27 mouse cellular contexts compared by ENCODE assay signal in the genomic region with DNA sequence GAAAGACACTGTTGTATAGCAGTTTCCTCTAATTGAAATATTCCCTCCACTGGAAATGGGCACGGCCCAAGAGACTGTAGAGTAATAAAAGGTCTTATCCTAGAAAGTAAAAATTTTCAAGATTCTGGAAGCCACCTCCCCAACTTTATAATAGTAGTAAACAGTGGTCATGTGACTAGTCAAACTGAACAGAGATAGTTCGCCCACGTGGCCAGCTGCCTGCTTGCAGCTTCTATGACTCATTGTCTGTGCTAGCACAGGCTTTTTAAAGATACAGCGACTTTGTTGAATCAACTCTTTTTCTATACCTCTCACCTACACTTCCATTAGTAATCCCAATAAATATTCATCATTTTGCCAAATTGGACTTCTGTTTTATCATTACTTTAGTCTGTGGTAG. TPM values are rescaled to one million over a fixed set of nuclear protein-coding genes. Genes with fewer than 3 reads are reported as not detected.
DNase-seq lines count a peak whose midpoint lies in the region; ATAC-seq and TF ChIP-seq lines count a peak whose summit lies in the region.
"Had no signal": no experiment of that assay in that cellular context is flagged by ENCODE, and none has a peak within 500 bp of the region (broad histone marks: within the 10 kb centered on the region; RNA-seq: fewer than 3 reads in every experiment).

No protein-coding gene starts in this region.

- H3K4me2 ChIP-seq in intestine, embryonic 15.5 days (replicated peaks), result no peak overlapping the region
- no peak overlapping the region for H3K4me2 ChIP-seq in midbrain, embryonic 16.5 days (ENCODE audit: low read length)
- H3K4me2 ChIP-seq: heart, embryonic 15.5 days; limb, embryonic 15.5 days; midbrain, embryonic 11.5 days; neural tube, embryonic 15.5 days; stomach, embryonic 15.5 days had no signal

- no peaks in the 10 kb centered on the region for H3K9me3 ChIP-seq in intestine, embryonic 15.5 days
- no peaks in the 10 kb centered on the region for H3K9me3 ChIP-seq in midbrain, embryonic 16.5 days (replicated peaks; ENCODE audit: control insufficient read depth, low read length, poor library complexity, severe bottlenecking)
- H3K9me3 ChIP-seq: embryonic facial prominence, embryonic 10.5 days; G1E; heart, embryonic 15.5 days; limb, embryonic 15.5 days; neural tube, embryonic 15.5 days; stomach, embryonic 15.5 days had no signal

- TF ChIP-seq CTCF in left cerebral cortex, adult 2 months (IDR thresholded peaks at IDR 0.05), result no peak

- no peaks in the 10 kb centered on the region for H3K4me1 ChIP-seq in intestine, embryonic 15.5 days (replicated peaks)
- H3K4me1 ChIP-seq in midbrain, embryonic 16.5 days (ENCODE audit: control insufficient read depth, insufficient read depth, low read length), result no peaks in the 10 kb centered on the region
- H3K4me1 ChIP-seq: embryonic facial prominence, embryonic 10.5 days; heart, embryonic 15.5 days; limb, embryonic 15.5 days; neural tube, embryonic 15.5 days; stomach, embryonic 15.5 days had no signal

- intact Hi-C loops in left cerebral cortex, postnatal 4 days (cut with DNase I), result no loop called here
- intact Hi-C loops in left cerebral cortex, adult 2 months (cut with DNase I), result no loop called here

- H3K4me3 ChIP-seq in intestine, embryonic 15.5 days (replicated peaks), result no peak overlapping the region
- no peak overlapping the region for H3K4me3 ChIP-seq in left cerebral cortex, adult 2 months
- no peak overlapping the region for H3K4me3 ChIP-seq in midbrain, embryonic 16.5 days (ENCODE audit: low read depth, low read length)
- H3K4me3 ChIP-seq: embryonic facial prominence, embryonic 10.5 days; heart, embryonic 15.5 days; limb, embryonic 15.5 days; neural tube, embryonic 15.5 days; stomach, embryonic 15.5 days had no signal

- H3K27me3 ChIP-seq in intestine, embryonic 15.5 days (replicated peaks), result no peaks in the 10 kb centered on the region
- no peaks in the 10 kb centered on the region for H3K27me3 ChIP-seq in midbrain, embryonic 16.5 days (ENCODE audit: control insufficient read depth, insufficient read depth, low read depth, low read length)
- H3K27me3 ChIP-seq: heart, embryonic 15.5 days; limb, embryonic 15.5 days; neural tube, embryonic 15.5 days; stomach, embryonic 15.5 days had no signal

- ATAC-seq in intestine, embryonic 15.5 days, result peak; percentile 36; the same call in 1 of the 2 replicates
- ATAC-seq in midbrain, embryonic 16.5 days, result no peak
- ATAC-seq: CD4-positive, CD25-positive, alpha-beta regulatory T cell, adult 4 months; forebrain, embryonic 14.5 days had no signal

- peak; percentile 33 to 49 for DNase-seq in left cerebral cortex, adult 18-20 months (ENCODE audit: low spot score in 2 of 2)
- DNase-seq in left cerebral cortex, postnatal 4 days, result no peak
- peak; percentile 10 to 39 for DNase-seq in left cerebral cortex, adult 2 months (ENCODE audit: extremely low spot score in 1 of 2, low spot score in 2 of 2)
- peak; percentile 55 to 56 for DNase-seq in right cerebral cortex, postnatal 36 days (ENCODE audit: low spot score in 2 of 2)
- no peak for DNase-seq in lung, postnatal 10 days
- DNase-seq in thymus, postnatal 14 days, result no peak
- DNase-seq: adrenal gland, adult 2 months; cerebellum, adult 11 months; heart, adult 18-20 months; lung, postnatal 14 days had no signal

- WGBS in intestine, embryonic 15.5 days, result 62% methylated on average over 4 of the region's 4 CpGs
- WGBS in midbrain, embryonic 16.5 days, result 85% methylated on average over 4 of the region's 4 CpGs

- no peaks in the 10 kb centered on the region for H3K36me3 ChIP-seq in intestine, embryonic 15.5 days
- no peaks in the 10 kb centered on the region for H3K36me3 ChIP-seq in midbrain, embryonic 16.5 days (ENCODE audit: control insufficient read depth, insufficient read depth, low read length)
- H3K36me3 ChIP-seq: embryonic facial prominence, embryonic 10.5 days; G1E; heart, embryonic 15.5 days; limb, embryonic 15.5 days; neural tube, embryonic 15.5 days; stomach, embryonic 15.5 days had no signal

- H3K27ac ChIP-seq in intestine, embryonic 15.5 days, result no peak overlapping the region
- no peak overlapping the region for H3K27ac ChIP-seq in left cerebral cortex, adult 2 months
- H3K27ac ChIP-seq in midbrain, embryonic 16.5 days (ENCODE audit: low read length), result no peak overlapping the region
- H3K27ac ChIP-seq: embryonic facial prominence, embryonic 10.5 days; heart, embryonic 15.5 days; limb, embryonic 15.5 days; neural tube, embryonic 15.5 days; stomach, embryonic 15.5 days had no signal

- no peak overlapping the region for H3K9ac ChIP-seq in intestine, embryonic 15.5 days
- no peak overlapping the region for H3K9ac ChIP-seq in midbrain, embryonic 16.5 days (ENCODE audit: low read depth, low read length)
- H3K9ac ChIP-seq: heart, embryonic 15.5 days; limb, embryonic 15.5 days; neural tube, embryonic 15.5 days; stomach, embryonic 15.5 days had no signal

RNA-seq across cellular contexts. Expression of a gene that starts 51.1 kb away (rescaled TPM):
- total RNA-seq in left cerebral cortex, adult 18-20 months (2021), result not detected
- total RNA-seq in left cerebral cortex, postnatal 4 days (2021), result not detected
- 24.2 and 38.8 TPM in 2 replicates for polyA plus RNA-seq in intestine, embryonic 15.5 days (2015; fragmentation: Nextera tagmentation; extraction: Ambion mirVana)
- total RNA-seq in left cerebral cortex, adult 2 months (2021), result not detected
- not detected in 2 replicates for polyA plus RNA-seq in midbrain, embryonic 16.5 days (2015; fragmentation: Nextera tagmentation; extraction: Ambion mirVana)
- total RNA-seq: adrenal gland, adult 2 months; gastrocnemius, adult 8-10 months; heart, adult 18-20 months; hematopoietic stem cell, adult 5-6 weeks; layer of hippocampus, postnatal 14 days had no signal
- polyA plus RNA-seq: adrenal gland, adult 2 months; brain, embryonic 14.5 days; CD4-positive, CD25-positive, alpha-beta regulatory T cell, adult 4 months; embryonic facial prominence, embryonic 10.5 days; forebrain, embryonic 14.5 days; G1E; heart, embryonic 15.5 days; kidney, embryonic 14.5 days; limb, embryonic 15.5 days; midbrain, embryonic 11.5 days; neural tube, embryonic 15.5 days; thymus, postnatal 0 days had no signal

Comparison
In these comparisons a context has a peak if more than half of its experiments do, and no peak if none do; other contexts are left out.
1. DNase-seq: peak in left cerebral cortex, adult 18-20 months (2 of 2), left cerebral cortex, adult 2 months (2 of 2) and right cerebral cortex, postnatal 36 days (2 of 2); none in left cerebral cortex, postnatal 4 days (single experiment), lung, postnatal 10 days (single experiment) and thymus, postnatal 14 days (single experiment).